Mouse (Mus musculus): ENCODE results near the gene P3h3.

- TF ChIP-seq POLR2A (IDR thresholded peaks at IDR 0.05; ENCODE audit: low read depth, low read length), result no peak
- no peak for TF ChIP-seq CTCF (IDR thresholded peaks at IDR 0.05; ENCODE audit: borderline replicate concordance, insufficient read depth, low read length)
These were observed 22.0 kb downstream of the P3h3 start for GRCm38 (mm10) chr6:124835531-124835930.

Data from embryonic fibroblast, embryonic 13.5 days (primary cell).